ENCODE assay signal across 17 mouse cellular contexts in the genomic region with DNA sequence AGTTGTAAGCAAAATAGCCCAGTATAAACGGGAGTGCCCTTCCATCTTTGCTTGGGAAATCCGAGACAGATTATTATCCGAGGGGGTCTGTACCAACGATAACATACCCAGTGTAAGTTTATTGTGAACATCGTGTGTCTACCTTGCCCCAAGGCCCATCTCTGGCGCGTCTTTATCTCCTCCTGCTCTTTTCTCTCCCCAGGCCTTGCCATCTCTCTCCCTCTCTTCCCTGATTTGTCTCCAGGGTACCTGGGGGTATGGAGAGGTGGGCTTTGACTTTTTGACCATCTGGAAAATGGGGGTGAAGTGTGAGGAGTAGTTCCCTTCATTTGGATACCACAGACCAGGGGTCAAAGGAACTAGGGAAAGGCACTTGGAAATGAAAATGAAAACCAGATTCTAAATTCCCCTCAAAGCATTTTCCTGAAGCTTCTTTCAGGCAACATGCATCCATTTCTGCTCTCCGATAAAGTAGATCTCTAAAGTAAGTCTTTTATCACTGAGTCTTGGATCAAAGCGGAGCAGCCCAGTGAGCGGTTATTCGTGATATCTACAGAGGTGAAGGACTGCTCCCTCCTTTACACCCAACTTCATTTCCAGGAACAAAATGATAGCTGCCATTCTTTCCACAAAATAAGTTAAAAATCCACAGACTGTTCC. TPM values are rescaled to one million over a fixed set of nuclear protein-coding genes. Genes with fewer than 3 reads are reported as not detected.
DNase-seq lines count a peak whose midpoint lies in the region; ATAC-seq and TF ChIP-seq lines count a peak whose summit lies in the region.
"Had no signal": no experiment of that assay in that cellular context is flagged by ENCODE, and none has a peak within 500 bp of the region (broad histone marks: within the 10 kb centered on the region; RNA-seq: fewer than 3 reads in every experiment).

No protein-coding gene starts in this region.

- peaks cover 100% of the 10 kb centered on the region for H3K27me3 ChIP-seq in midbrain, embryonic 10.5 days (ENCODE audit: low read depth, poor library complexity, severe bottlenecking)
- H3K27me3 ChIP-seq in midbrain, embryonic 15.5 days (replicated peaks) = peaks cover 86% of the 10 kb centered on the region
- peaks cover 70% of the 10 kb centered on the region for H3K27me3 ChIP-seq in forebrain, embryonic 12.5 days
- peaks cover 51% of the 10 kb centered on the region for H3K27me3 ChIP-seq in hindbrain, embryonic 15.5 days
- H3K27me3 ChIP-seq: CH12.LX, Patski had no signal

- no peak overlapping the region for H3K4me3 ChIP-seq in midbrain, embryonic 10.5 days
- H3K4me3 ChIP-seq in midbrain, embryonic 15.5 days = no peak overlapping the region
- peak overlapping the region; percentile 4; the same call in 1 of the 2 replicates for H3K4me3 ChIP-seq in forebrain, embryonic 12.5 days (replicated peaks)
- 0 out of 2 replicates have a peak overlapping the region, but pooled peaks have one; percentile 6 for H3K4me3 ChIP-seq in hindbrain, embryonic 15.5 days
- peak overlapping the region; percentile 9; the same call in 1 of the 2 replicates for H3K4me3 ChIP-seq in olfactory bulb, adult 2 months (ENCODE audit: insufficient read depth, low read depth, low read length)
- H3K4me3 ChIP-seq: embryonic facial prominence, embryonic 15.5 days; layer of hippocampus, adult 2 months; liver, embryonic 12.5 days had no signal

- H3K27ac ChIP-seq in midbrain, embryonic 10.5 days (replicated peaks) = 0 out of 2 replicates have a peak overlapping the region, but pooled peaks have one; percentile 9
- H3K27ac ChIP-seq in midbrain, embryonic 15.5 days = no peak overlapping the region
- peak overlapping the region; percentile 91; the same call in 1 of the 2 replicates for H3K27ac ChIP-seq in forebrain, embryonic 12.5 days
- H3K27ac ChIP-seq in hindbrain, embryonic 15.5 days (replicated peaks) = no peak overlapping the region
- H3K27ac ChIP-seq in olfactory bulb, adult 2 months (ENCODE audit: insufficient read depth, low read depth, low read length) = peak overlapping the region; percentile 41
- H3K27ac ChIP-seq: embryonic facial prominence, embryonic 15.5 days; layer of hippocampus, adult 2 months; liver, embryonic 12.5 days had no signal

- H3K9me3 ChIP-seq in midbrain, embryonic 10.5 days (replicated peaks) = no peaks in the 10 kb centered on the region
- H3K9me3 ChIP-seq in midbrain, embryonic 15.5 days = no peaks in the 10 kb centered on the region
- no peaks in the 10 kb centered on the region for H3K9me3 ChIP-seq in forebrain, embryonic 12.5 days
- H3K9me3 ChIP-seq in hindbrain, embryonic 15.5 days = no peaks in the 10 kb centered on the region
- H3K9me3 ChIP-seq: embryonic facial prominence, embryonic 15.5 days; liver, embryonic 12.5 days had no signal

- no peak for TF ChIP-seq CTCF in olfactory bulb, adult 2 months (IDR thresholded peaks at IDR 0.05; ENCODE audit: insufficient read depth, low read depth, low read length)

- H3K4me1 ChIP-seq in midbrain, embryonic 10.5 days = peaks cover 86% of the 10 kb centered on the region
- H3K4me1 ChIP-seq in midbrain, embryonic 15.5 days = peaks cover 26% of the 10 kb centered on the region
- H3K4me1 ChIP-seq in forebrain, embryonic 12.5 days = peaks cover 80% of the 10 kb centered on the region
- peaks cover 25% of the 10 kb centered on the region for H3K4me1 ChIP-seq in hindbrain, embryonic 15.5 days (replicated peaks)
- H3K4me1 ChIP-seq in olfactory bulb, adult 2 months (ENCODE audit: control insufficient read depth, insufficient read depth, low read length) = peaks cover 32% of the 10 kb centered on the region

- ATAC-seq in midbrain, embryonic 15.5 days (replicated peaks) = no peak
- ATAC-seq in forebrain, embryonic 12.5 days (ENCODE audit: low FRiP score) = no peak
- ATAC-seq in hindbrain, embryonic 15.5 days (ENCODE audit: low FRiP score, low read depth) = no peak
- no peak for ATAC-seq in monocyte, adult 5-6 weeks (replicated peaks; ENCODE audit: insufficient number of reproducible peaks, low FRiP score, low TSS enrichment, poor library complexity, severe bottlenecking)
- ATAC-seq: liver, embryonic 12.5 days; Patski had no signal

- H3K36me3 ChIP-seq in midbrain, embryonic 10.5 days = peaks cover 2% of the 10 kb centered on the region; the same call in 1 of the 2 replicates
- H3K36me3 ChIP-seq in midbrain, embryonic 15.5 days (replicated peaks) = no peaks in the 10 kb centered on the region
- peaks cover 20% of the 10 kb centered on the region for H3K36me3 ChIP-seq in forebrain, embryonic 12.5 days (replicated peaks)
- H3K36me3 ChIP-seq in hindbrain, embryonic 15.5 days = no peaks in the 10 kb centered on the region
- H3K36me3 ChIP-seq: embryonic facial prominence, embryonic 15.5 days; liver, embryonic 12.5 days had no signal

- peak; percentile 34 for DNase-seq in midbrain, embryonic 10.5 days (ENCODE audit: low spot score)
- no peak for DNase-seq in urinary bladder, postnatal 14 days (ENCODE audit: low spot score)
- no peak for DNase-seq in T-cell, adult 2 months (ENCODE audit: low spot score)
- DNase-seq: adrenal gland, adult 2 months; lung, postnatal 10 days; right cerebral cortex, adult 18-20 months had no signal

- H3K4me2 ChIP-seq in midbrain, embryonic 15.5 days = no peak overlapping the region
- H3K4me2 ChIP-seq in forebrain, embryonic 12.5 days = peak overlapping the region; percentile 59
- 0 out of 2 replicates have a peak overlapping the region, but pooled peaks have one; percentile 4 for H3K4me2 ChIP-seq in hindbrain, embryonic 15.5 days
- H3K4me2 ChIP-seq: embryonic facial prominence, embryonic 15.5 days; liver, embryonic 12.5 days had no signal

- 14% methylated on average over 11 of the region's 11 CpGs for WGBS in midbrain, embryonic 10.5 days
- 21% methylated on average over 11 of the region's 11 CpGs for WGBS in midbrain, embryonic 15.5 days
- 62% methylated on average over 11 of the region's 11 CpGs for WGBS in forebrain, embryonic 12.5 days
- WGBS in hindbrain, embryonic 15.5 days = 41% methylated on average over 11 of the region's 11 CpGs
- WGBS in olfactory bulb, adult 2 months = 59% methylated on average over 11 of the region's 11 CpGs

- no peak for TF ChIP-seq POLR2A in olfactory bulb, adult 2 months (IDR thresholded peaks at IDR 0.05; ENCODE audit: insufficient read depth, low read depth, low read length)

- no peak overlapping the region for H3K9ac ChIP-seq in midbrain, embryonic 15.5 days
- H3K9ac ChIP-seq in forebrain, embryonic 12.5 days = 0 out of 2 replicates have a peak overlapping the region, but pooled peaks have one; percentile 42
- H3K9ac ChIP-seq in hindbrain, embryonic 15.5 days = no peak overlapping the region
- H3K9ac ChIP-seq: embryonic facial prominence, embryonic 15.5 days; liver, embryonic 12.5 days had no signal

RNA-seq across cellular contexts. Expression of a gene that starts 16.4 kb away (rescaled TPM):
- polyA plus RNA-seq in midbrain, embryonic 10.5 days (2016; fragmentation: Nextera tagmentation; extraction: Ambion mirVana) = 39.0 and 40.1 TPM in 2 replicates
- 22.5 and 23.3 TPM in 2 replicates for polyA plus RNA-seq in midbrain, embryonic 15.5 days (2015; fragmentation: Nextera tagmentation; extraction: Ambion mirVana)
- 110 and 111 TPM in 2 replicates for polyA plus RNA-seq in forebrain, embryonic 12.5 days (2016; fragmentation: Nextera tagmentation; extraction: Ambion mirVana)
- polyA plus RNA-seq in hindbrain, embryonic 15.5 days (2015; fragmentation: Nextera tagmentation; extraction: Ambion mirVana) = 32.6 and 42.3 TPM in 2 replicates
- polyA plus RNA-seq in olfactory bulb, adult 2 months (2012; ENCODE audit: insufficient read depth, insufficient read length, low replicate concordance, missing spikeins) = not detected in 2 replicates
- total RNA-seq in monocyte, adult 5-6 weeks (2017) = not detected in 3 replicates
- total RNA-seq: adrenal gland, adult 2 months; hematopoietic stem cell, adult 5-6 weeks had no signal
- polyA plus RNA-seq: adrenal gland, adult 2 months; Patski had no signal

Comparison
In these comparisons a context has a peak if more than half of its experiments do, and no peak if none do; other contexts are left out.
1. H3K27ac ChIP-seq: peak in midbrain, embryonic 10.5 days (single experiment), forebrain, embryonic 12.5 days (single experiment) and olfactory bulb, adult 2 months (single experiment); none in midbrain, embryonic 15.5 days (single experiment) and hindbrain, embryonic 15.5 days (single experiment).
2. H3K4me3 ChIP-seq: peak in forebrain, embryonic 12.5 days (single experiment), hindbrain, embryonic 15.5 days (single experiment) and olfactory bulb, adult 2 months (single experiment); none in midbrain, embryonic 10.5 days (single experiment) and midbrain, embryonic 15.5 days (single experiment).